Mouse (Mus musculus) liver, embryonic 14.5 days (tissue): ENCODE results near the gene Tmem120b. TPM values are rescaled to one million over a fixed set of nuclear protein-coding genes. Genes with fewer than 3 reads are reported as not detected.
A peak's percentile ranks its signal among the peaks of the same experiment; 100 is the strongest.

ENCODE experiments used
- ATAC-seq: fragments of 200-750 bp; cut with Nextera tagmentation; 2 replicates; pipeline ENCODE4 v1.8.0; 2017; ENCODE audit warnings: moderate number of reproducible peaks, mild to moderate bottlenecking, moderate library complexity; ENCODE audit not compliant: insufficient read depth
- DNase-seq, 3 experiments: peaks; one replicate each; pipeline ENCODE4 v3.0.0-alpha.2; 2012 to 2013; ENCODE audit warnings: low read depth in 3 of 3, low spot score in 3 of 3
- H3K27ac ChIP-seq: fragments of 300-500 bp; sonication (generic); 2 replicates; pipeline ENCODE4 v1.5.1; 2014; ENCODE audit warnings: moderate library complexity, mild to moderate bottlenecking, control low read depth, inconsistent platforms
- H3K27me3 ChIP-seq: fragments of 300-500 bp; sonication (generic); 2 replicates; pipeline ENCODE4 v1.6.1; 2014; ENCODE audit warnings: mild to moderate bottlenecking, low read length, moderate library complexity; ENCODE audit not compliant: control insufficient read depth, insufficient read depth
- H3K36me3 ChIP-seq: fragments of 300-500 bp; sonication (generic); replicated peaks from 2 replicates; pipeline ENCODE4 v1.6.1; 2014; ENCODE audit warnings: low read depth; ENCODE audit not compliant: control insufficient read depth, insufficient read depth
- H3K4me1 ChIP-seq, 2 experiments: fragments of 200-500 bp in 1 of 2; fragments of 300-500 bp in 1 of 2; sonication (generic) in 1 of 2; replicated peaks; 2 replicates each; pipeline ENCODE4 v1.6.1; 2012 to 2014; ENCODE audit warnings: antibody characterized with exemption in 1 of 2, inconsistent platforms in 1 of 2, low read length in 1 of 2; ENCODE audit not compliant: control insufficient read depth in 2 of 2, insufficient read depth in 2 of 2
- H3K4me2 ChIP-seq: fragments of 300-500 bp; sonication (generic); 2 replicates; pipeline ENCODE4 v1.6.1; 2014; ENCODE audit warnings: low read depth, mild to moderate bottlenecking, control low read depth, moderate library complexity
- H3K4me3 ChIP-seq, 2 experiments: fragments of 200-500 bp in 1 of 2; fragments of 300-500 bp in 1 of 2; sonication (generic) in 1 of 2; 2 replicates each; pipeline ENCODE4 v1.5.1; 2012 to 2014; ENCODE audit warnings: low read depth in 2 of 2, low read length in 2 of 2, mild to moderate bottlenecking in 2 of 2, control low read depth in 1 of 2, inconsistent platforms in 1 of 2, moderate library complexity in 1 of 2; ENCODE audit not compliant: insufficient read depth in 1 of 2
- H3K9ac ChIP-seq: fragments of 300-500 bp; sonication (generic); replicated peaks from 2 replicates; pipeline ENCODE4 v1.6.1; 2014; ENCODE audit warnings: mild to moderate bottlenecking, control low read depth, moderate library complexity
- H3K9me3 ChIP-seq: fragments of 300-500 bp; sonication (generic); 2 replicates; pipeline ENCODE4 v1.6.1; 2016; ENCODE audit warnings: low read length, mixed read lengths; ENCODE audit not compliant: control insufficient read depth
- CTCF ChIP-seq: IDR thresholded peaks from 2 replicates; pipeline ENCODE4 v1.5.1; 2016; ENCODE audit warnings: antibody characterized with exemption, low read depth, control low read depth
- EP300 ChIP-seq: IDR thresholded peaks from 2 replicates; pipeline ENCODE4 v1.6.1; 2016; ENCODE audit warnings: antibody characterized with exemption, low read depth
- WGBS: fragments of 180-500 bp; shearing (Covaris S2); extraction: QIAGEN DNeasy Blood & Tissue Kit; methylation state at CpG from one replicate; pipeline ENCODE4 v1.1.7; 2014; ENCODE audit not compliant: insufficient replicate concordance; 5-methylcytosine and 5-hydroxymethylcytosine counted together
- polyA plus RNA-seq, 2 experiments: library from polyadenylated mRNA; depleted of rRNA in 1 of 2; stranded (reverse) in 1 of 2; unstranded in 1 of 2; fragments of >200 nt; fragmentation: Nextera tagmentation in 1 of 2; extraction: Ambion mirVana in 1 of 2; gene quantifications; 2 replicates each; pipeline versions ENCODE4 v1.2.1 to v1.2.3; 2012 to 2014

Tmem120b gene
- polyA plus RNA-seq, 2 experiments = 18.1 to 19.0 TPM

DNA sequence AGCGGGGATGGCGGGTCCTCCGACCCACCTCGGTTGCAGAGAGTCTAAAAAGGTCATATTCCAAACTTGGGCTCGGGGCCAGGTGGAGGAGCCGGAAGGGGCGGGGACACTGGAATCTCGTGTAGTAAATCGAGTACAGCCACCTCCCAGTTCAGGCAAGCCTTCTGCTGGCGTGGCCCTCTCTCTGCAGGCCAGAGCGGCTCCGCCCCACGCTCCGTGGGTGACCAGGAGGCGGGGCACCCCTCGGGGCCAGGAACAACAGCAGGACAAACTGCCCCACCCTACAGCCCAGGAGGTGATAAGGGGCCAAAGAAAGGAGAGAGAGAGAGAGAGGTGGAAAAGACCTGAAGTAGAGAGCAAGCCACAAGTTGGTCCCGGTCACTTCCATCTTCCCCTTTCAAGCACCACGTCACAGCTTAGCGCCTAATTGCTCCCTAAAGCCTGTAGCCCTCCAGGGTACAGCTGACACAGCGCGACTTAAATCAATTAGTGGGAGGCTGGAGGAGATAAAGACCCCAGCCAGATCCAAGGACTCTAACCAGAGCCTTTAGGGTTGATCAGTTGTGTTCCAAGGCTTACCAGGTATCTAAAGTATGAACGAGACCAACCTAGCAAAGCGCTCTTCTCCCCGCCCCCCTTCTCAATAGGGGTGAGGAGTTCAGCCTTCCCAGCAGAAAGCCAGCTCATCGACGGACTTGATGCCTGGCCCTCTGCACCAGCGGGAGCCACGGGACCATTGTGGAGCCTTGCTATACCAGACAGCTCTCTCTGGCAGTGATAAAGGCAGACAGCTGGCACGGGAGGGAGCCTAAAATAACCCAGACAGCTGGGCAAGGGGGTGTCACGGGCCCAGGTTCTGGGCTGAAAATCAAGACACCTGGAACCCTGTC lies 67.5 kb downstream of the Tmem120b start:
- Histone ChIP-seq H3K9me3 (no peaks in the 10 kb centered on the region), H3K27me3 (no peaks in the 10 kb centered on the region), H3K4me3 (peak overlapping the region; percentile 42 to 74), H3K4me2 (peak overlapping the region; percentile 100), H3K9ac (peak overlapping the region; percentile 99), H3K36me3 (peaks cover 14% of the 10 kb centered on the region), H3K4me1 (peaks cover 41 to 50% of the 10 kb centered on the region in 2 experiments), H3K27ac (peak overlapping the region; percentile 98)
- DNase-seq (peak; percentile 68 to 76 (median 70)), ATAC-seq (peak; percentile 31)
- TF ChIP-seq EP300 (no peak), CTCF (peak; percentile 37; the same call in 1 of the 2 replicates)
- 9% methylated on average over 30 of the region's 30 CpGs for WGBS

- Histone ChIP-seq H3K36me3 (peaks cover 14% of the 10 kb centered on the region), H3K4me3 (peak overlapping the region; percentile 74 to 79), H3K4me2 (peak overlapping the region; percentile 100), H3K9ac (peak overlapping the region; percentile 99), H3K27me3 (no peaks in the 10 kb centered on the region), H3K27ac (peak overlapping the region; percentile 98), H3K4me1 (peaks cover 41 to 50% of the 10 kb centered on the region in 2 experiments), H3K9me3 (no peaks in the 10 kb centered on the region)
- WGBS = 1% methylated on average over 13 of the region's 13 CpGs
- ATAC-seq (peak; percentile 63), DNase-seq (peak; percentile 81 to 83 (median 81))
- TF ChIP-seq EP300 (peak; percentile 62), CTCF (no peak)
Measured at GRCm38 (mm10) chr5:123136361-123137043, 68.3 kb downstream of the Tmem120b start.

DNA sequence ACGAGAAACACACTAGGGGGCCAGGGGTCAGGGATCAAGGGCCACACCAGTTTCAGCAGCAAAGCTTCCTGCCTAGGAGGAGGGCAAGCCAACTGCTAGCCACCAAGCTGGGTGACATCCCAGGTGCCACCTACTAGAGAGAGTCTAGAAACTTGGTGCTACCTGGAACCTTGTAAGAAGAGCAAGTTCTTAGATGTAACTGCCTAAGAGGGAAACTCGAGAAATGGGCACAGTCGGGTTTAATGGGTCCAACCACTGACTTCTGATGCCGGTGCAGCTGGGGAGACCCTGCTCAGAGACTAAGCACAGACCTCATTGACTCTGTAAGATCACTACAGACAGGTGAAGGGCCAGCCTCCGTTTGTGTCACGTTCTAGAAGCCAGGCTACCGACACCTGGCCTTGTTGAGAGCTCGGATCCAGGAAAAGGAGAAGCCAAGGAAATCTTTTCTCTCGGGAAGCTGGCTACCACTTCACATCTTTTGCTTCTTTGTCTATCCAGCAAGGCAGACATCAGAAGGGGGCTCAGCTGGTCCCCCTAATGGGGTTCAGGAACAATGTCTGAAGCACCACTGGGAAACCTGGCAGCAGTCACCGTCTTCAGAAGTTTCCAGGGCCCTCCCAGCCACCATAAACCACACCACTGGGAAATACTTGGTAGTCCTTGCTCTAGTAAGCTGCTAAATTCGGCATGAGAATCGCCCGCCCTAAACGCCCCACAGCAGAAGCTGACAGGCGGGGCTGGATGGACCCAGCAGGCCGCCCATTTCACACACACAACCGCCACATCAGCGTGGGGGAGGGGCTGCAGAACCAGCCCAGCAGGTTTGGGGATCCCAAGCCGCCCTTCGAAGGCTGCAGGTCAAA lies 69.1 kb downstream of the Tmem120b start:
- Histone ChIP-seq H3K36me3 (peaks cover 14% of the 10 kb centered on the region), H3K27me3 (no peaks in the 10 kb centered on the region), H3K9ac (peak overlapping the region; percentile 99), H3K9me3 (no peaks in the 10 kb centered on the region), H3K27ac (peak overlapping the region; percentile 98), H3K4me2 (peak overlapping the region; percentile 100), H3K4me3 (peak overlapping the region; percentile 74 to 79), H3K4me1 (peaks cover 36 to 44% of the 10 kb centered on the region in 2 experiments)
- DNase-seq = peak in 2 of 3 experiments; percentile 68 to 69
- WGBS = 2% methylated on average over 20 of the region's 20 CpGs
- TF ChIP-seq EP300 (0 out of 2 replicates have a peak, but pooled peaks have one; percentile 17), CTCF (no peak)
- ATAC-seq = peak; percentile 16; the same call in 1 of the 2 replicates

- WGBS = 6% methylated on average over 6 of the region's 6 CpGs
- DNase-seq (no peak), ATAC-seq (no peak)
- Histone ChIP-seq H3K27me3 (no peaks in the 10 kb centered on the region), H3K4me2 (peak overlapping the region; percentile 100), H3K4me1 (peaks cover 32 to 40% of the 10 kb centered on the region in 2 experiments), H3K9me3 (no peaks in the 10 kb centered on the region), H3K27ac (peak overlapping the region; percentile 98), H3K4me3 (peak overlapping the region; percentile 74 to 79), H3K9ac (peak overlapping the region; percentile 99), H3K36me3 (peaks cover 14% of the 10 kb centered on the region)
- TF ChIP-seq CTCF (no peak), EP300 (0 out of 2 replicates have a peak, but pooled peaks have one; percentile 2)
Measured at GRCm38 (mm10) chr5:123137910-123138229, 69.7 kb downstream of the Tmem120b start.
